In genomic region chr7:16995345-16995744, GRCm38 (mm10) we compare ENCODE assay signal across 11 mouse cellular contexts. TPM values are rescaled to one million over a fixed set of nuclear protein-coding genes. Genes with fewer than 3 reads are reported as not detected.
DNase-seq lines count a peak whose midpoint lies in the region; ATAC-seq and TF ChIP-seq lines count a peak whose summit lies in the region.
"Had no signal": no experiment of that assay in that cellular context is flagged by ENCODE, and none has a peak within 500 bp of the region (broad histone marks: within the 10 kb centered on the region; RNA-seq: fewer than 3 reads in every experiment).

No protein-coding gene starts in this region.

- H3K36me3 ChIP-seq in heart, embryonic 12.5 days, result peaks cover 54% of the 10 kb centered on the region
- H3K36me3 ChIP-seq in E14TG2a.4 (ENCODE audit: insufficient read depth, low read length), result peaks cover 26% of the 10 kb centered on the region
- H3K36me3 ChIP-seq in hindbrain, embryonic 12.5 days, result peaks cover 4% of the 10 kb centered on the region; the same call in 1 of the 2 replicates
- H3K36me3 ChIP-seq in liver, embryonic 16.5 days (ENCODE audit: control insufficient read depth, insufficient read depth), result no peaks in the 10 kb centered on the region

- H3K9me3 ChIP-seq in heart, embryonic 12.5 days (replicated peaks), result no peaks in the 10 kb centered on the region
- no peaks in the 10 kb centered on the region for H3K9me3 ChIP-seq in E14TG2a.4 (ENCODE audit: low read length)
- H3K9me3 ChIP-seq in hindbrain, embryonic 12.5 days (replicated peaks), result no peaks in the 10 kb centered on the region
- no peaks in the 10 kb centered on the region for H3K9me3 ChIP-seq in liver, embryonic 16.5 days (replicated peaks; ENCODE audit: control insufficient read depth, low read length)

- no peak for ATAC-seq in heart, embryonic 12.5 days (ENCODE audit: insufficient number of reproducible peaks, low FRiP score)
- ATAC-seq in hindbrain, embryonic 12.5 days (ENCODE audit: low FRiP score), result no peak
- no peak for ATAC-seq in liver, embryonic 16.5 days (ENCODE audit: low read depth)

- peak overlapping the region; percentile 95 for H3K9ac ChIP-seq in heart, embryonic 12.5 days
- peak overlapping the region; percentile 59; the same call in 1 of the 2 replicates for H3K9ac ChIP-seq in hindbrain, embryonic 12.5 days
- H3K9ac ChIP-seq in liver, embryonic 16.5 days (ENCODE audit: low read depth, low read length), result peak overlapping the region; percentile 26; the same call in 1 of the 2 replicates

- H3K27ac ChIP-seq in heart, embryonic 12.5 days (ENCODE audit: poor library complexity, severe bottlenecking), result 0 out of 2 replicates have a peak overlapping the region, but pooled peaks have one; percentile 20
- H3K27ac ChIP-seq in hindbrain, embryonic 12.5 days, result 0 out of 2 replicates have a peak overlapping the region, but pooled peaks have one; percentile 8
- H3K27ac ChIP-seq in liver, embryonic 16.5 days (ENCODE audit: low read length), result no peak overlapping the region

- peaks cover 70% of the 10 kb centered on the region for H3K4me1 ChIP-seq in heart, embryonic 12.5 days (replicated peaks)
- H3K4me1 ChIP-seq in E14TG2a.4 (replicated peaks; ENCODE audit: low read depth, low read length), result peaks cover 50% of the 10 kb centered on the region
- H3K4me1 ChIP-seq in hindbrain, embryonic 12.5 days, result peaks cover 46% of the 10 kb centered on the region
- H3K4me1 ChIP-seq in liver, embryonic 16.5 days (ENCODE audit: control insufficient read depth, low read depth, low read length), result peaks cover 34% of the 10 kb centered on the region

- peak overlapping the region; percentile 91 for H3K4me2 ChIP-seq in heart, embryonic 12.5 days
- peak overlapping the region; percentile 49 for H3K4me2 ChIP-seq in hindbrain, embryonic 12.5 days (replicated peaks)
- H3K4me2 ChIP-seq in liver, embryonic 16.5 days (ENCODE audit: low read depth, low read length), result peak overlapping the region; percentile 53; the same call in 1 of the 2 replicates

- TF ChIP-seq CTCF in E14TG2a.4 (conservative IDR thresholded peaks at IDR 0.05; ENCODE audit: low read length), result no peak

- WGBS in heart, embryonic 12.5 days, result 90% methylated on average over 4 of the region's 4 CpGs
- 91% methylated on average over 4 of the region's 4 CpGs for WGBS in hindbrain, embryonic 12.5 days
- 73% methylated on average over 4 of the region's 4 CpGs for WGBS in liver, embryonic 16.5 days (ENCODE audit: insufficient replicate concordance)

- peak overlapping the region; percentile 79 for H3K4me3 ChIP-seq in heart, embryonic 12.5 days
- H3K4me3 ChIP-seq in E14TG2a.4 (replicated peaks; ENCODE audit: low read length), result peak overlapping the region; percentile 81; the same call in 1 of the 2 replicates
- peak overlapping the region; percentile 45 for H3K4me3 ChIP-seq in hindbrain, embryonic 12.5 days
- H3K4me3 ChIP-seq in liver, embryonic 16.5 days (ENCODE audit: low read depth, low read length), result peak overlapping the region; percentile 55

- no peak for DNase-seq in heart, adult 18-20 months
- DNase-seq in adrenal gland, adult 8-10 months, result no peak
- DNase-seq in spleen, postnatal 4 days (ENCODE audit: low spot score in 2 of 2), result no peak
- no peak for DNase-seq in urinary bladder, adult 18-20 months (ENCODE audit: low spot score in 2 of 2)
- DNase-seq: B cell, adult 2 months; cerebellum, adult 9-10 months; thymus, postnatal 36 days had no signal

- H3K27me3 ChIP-seq in heart, embryonic 12.5 days (replicated peaks), result no peaks in the 10 kb centered on the region
- H3K27me3 ChIP-seq in E14TG2a.4 (ENCODE audit: insufficient read depth, low read length), result peaks cover 22% of the 10 kb centered on the region
- no peaks in the 10 kb centered on the region for H3K27me3 ChIP-seq in hindbrain, embryonic 12.5 days
- H3K27me3 ChIP-seq in liver, embryonic 16.5 days (ENCODE audit: control insufficient read depth, insufficient read depth, low read depth, low read length), result peaks cover 7% of the 10 kb centered on the region

RNA-seq across cellular contexts. Expression of gene Ccdc8, which starts 2.8 kb away (rescaled TPM):
- polyA plus RNA-seq in heart, embryonic 12.5 days (2016; fragmentation: Nextera tagmentation; extraction: Ambion mirVana), result 19.6 and 29.4 TPM in 2 replicates
- 1 to 10 TPM; 3.8 to 4.5 TPM for total RNA-seq in heart, adult 18-20 months (2021)
- polyA plus RNA-seq in hindbrain, embryonic 12.5 days (2016; fragmentation: Nextera tagmentation; extraction: Ambion mirVana), result 9.2 and 10.4 TPM in 2 replicates
- 5.3 and 5.9 TPM in 2 replicates for polyA plus RNA-seq in liver, embryonic 16.5 days (2015; fragmentation: Nextera tagmentation; extraction: Ambion mirVana)
- 10 to 100 TPM; 22.0 to 47.8 (median 30.0) TPM for total RNA-seq in adrenal gland, adult 8-10 months (2022)

RNA-seq across cellular contexts. Expression of gene Gm42372, which starts 12.5 kb away (rescaled TPM):
- polyA plus RNA-seq in heart, embryonic 12.5 days (2016; fragmentation: Nextera tagmentation; extraction: Ambion mirVana), result 0.14 and 0.15 TPM in 2 replicates
- total RNA-seq in heart, adult 18-20 months (2021), result under 1 TPM in 1 of 2 experiments, not detected in 1; 0.08 TPM
- 1.0 and 1.7 TPM in 2 replicates for polyA plus RNA-seq in hindbrain, embryonic 12.5 days (2016; fragmentation: Nextera tagmentation; extraction: Ambion mirVana)
- 0.04 TPM in 2 replicates for polyA plus RNA-seq in liver, embryonic 16.5 days (2015; fragmentation: Nextera tagmentation; extraction: Ambion mirVana)
- 1 to 10 TPM; 2.3 to 3.1 (median 2.7) TPM for total RNA-seq in adrenal gland, adult 8-10 months (2022)

RNA-seq across cellular contexts. Expression of gene Ppp5c, which starts 32.4 kb away (rescaled TPM):
- polyA plus RNA-seq in heart, embryonic 12.5 days (2016; fragmentation: Nextera tagmentation; extraction: Ambion mirVana), result 87.3 and 91.9 TPM in 2 replicates
- 10 to 100 TPM; 98.8 to 98.9 TPM for total RNA-seq in heart, adult 18-20 months (2021)
- polyA plus RNA-seq in hindbrain, embryonic 12.5 days (2016; fragmentation: Nextera tagmentation; extraction: Ambion mirVana), result 101 and 102 TPM in 2 replicates
- polyA plus RNA-seq in liver, embryonic 16.5 days (2015; fragmentation: Nextera tagmentation; extraction: Ambion mirVana), result 38.0 and 38.6 TPM in 2 replicates
- total RNA-seq in adrenal gland, adult 8-10 months (2022), result 10 to 100 TPM; 74.7 to 96.9 (median 91.3) TPM

RNA-seq across cellular contexts. Expression of gene Pnmal1, which starts 35.9 kb away (rescaled TPM):
- polyA plus RNA-seq in heart, embryonic 12.5 days (2016; fragmentation: Nextera tagmentation; extraction: Ambion mirVana), result 0.14 and 0.28 TPM in 2 replicates
- total RNA-seq in heart, adult 18-20 months (2021), result not detected
- 24.0 and 27.3 TPM in 2 replicates for polyA plus RNA-seq in hindbrain, embryonic 12.5 days (2016; fragmentation: Nextera tagmentation; extraction: Ambion mirVana)
- 0.02 and 0.05 TPM in 2 replicates for polyA plus RNA-seq in liver, embryonic 16.5 days (2015; fragmentation: Nextera tagmentation; extraction: Ambion mirVana)
- total RNA-seq in adrenal gland, adult 8-10 months (2022), result 1 to 10 TPM; 6.4 to 9.3 (median 7.3) TPM

RNA-seq across cellular contexts. Expression of gene Pnmal2, which starts 50.9 kb away (rescaled TPM):
- polyA plus RNA-seq in heart, embryonic 12.5 days (2016; fragmentation: Nextera tagmentation; extraction: Ambion mirVana), result 3.5 and 4.2 TPM in 2 replicates
- 1 to 10 TPM; 3.7 to 4.0 TPM for total RNA-seq in heart, adult 18-20 months (2021)
- 55.6 and 60.3 TPM in 2 replicates for polyA plus RNA-seq in hindbrain, embryonic 12.5 days (2016; fragmentation: Nextera tagmentation; extraction: Ambion mirVana)
- polyA plus RNA-seq in liver, embryonic 16.5 days (2015; fragmentation: Nextera tagmentation; extraction: Ambion mirVana), result 0.20 and 0.42 TPM in 2 replicates
- total RNA-seq in adrenal gland, adult 8-10 months (2022), result 10 to 100 TPM; 35.2 to 71.0 (median 48.2) TPM

Comparison
In these comparisons a context has a peak if more than half of its experiments do, and no peak if none do; other contexts are left out.
1. H3K9ac ChIP-seq: peak in every context shown above with its lines; median percentile 95 in heart, embryonic 12.5 days; 59 in hindbrain, embryonic 12.5 days; 26 in liver, embryonic 16.5 days.